Mouse (Mus musculus) left cerebral cortex, adult 18-20 months (tissue): ENCODE results near the gene Npepps. TPM values are rescaled to one million over a fixed set of nuclear protein-coding genes. Genes with fewer than 3 reads are reported as not detected.
"Not testable (repeated sequence)": the region's sequence is repeated elsewhere in the genome, so short reads cannot be mapped to it uniquely, and the experiment has no call there.

Experiments
- DNase-seq, 2 experiments: peaks; one replicate each; pipeline ENCODE4 v3.0.0; 2021 to 2022; ENCODE audit warnings: low spot score in 2 of 2, mixed read lengths in 1 of 2
- total RNA-seq, 2 experiments: library from RNA; stranded (reverse); gene quantifications; 2 replicates each; pipeline ENCODE4 v1.2.3; 2021

The Npepps gene
- total RNA-seq, 2 experiments from 2014 or later = 136 to 140 TPM

GRCm38 (mm10) chr11:97299939-97300338 lies 19.5 kb upstream of the Npepps start:
- DNase-seq = no peak

DNA sequence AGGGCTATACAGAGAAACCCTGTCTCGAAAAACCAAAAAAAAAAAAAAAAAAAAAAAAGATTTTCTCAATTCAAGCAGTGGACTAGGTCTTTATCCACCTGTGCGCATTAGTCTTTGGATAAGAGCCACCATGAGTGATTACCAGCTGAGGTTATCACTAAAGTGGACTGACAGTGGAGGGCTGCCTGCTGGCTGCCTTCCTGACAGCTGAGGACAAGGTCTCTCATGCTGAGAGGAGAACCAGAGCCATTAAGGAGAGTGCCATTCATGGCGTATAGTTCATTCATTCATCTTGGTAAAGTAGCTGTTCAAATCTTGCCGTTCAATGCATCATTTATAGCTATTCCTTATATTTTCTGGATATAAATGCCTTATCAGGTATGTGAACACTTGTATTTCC lies 16.1 kb upstream of the Npepps start:
- no peak for DNase-seq

DNA sequence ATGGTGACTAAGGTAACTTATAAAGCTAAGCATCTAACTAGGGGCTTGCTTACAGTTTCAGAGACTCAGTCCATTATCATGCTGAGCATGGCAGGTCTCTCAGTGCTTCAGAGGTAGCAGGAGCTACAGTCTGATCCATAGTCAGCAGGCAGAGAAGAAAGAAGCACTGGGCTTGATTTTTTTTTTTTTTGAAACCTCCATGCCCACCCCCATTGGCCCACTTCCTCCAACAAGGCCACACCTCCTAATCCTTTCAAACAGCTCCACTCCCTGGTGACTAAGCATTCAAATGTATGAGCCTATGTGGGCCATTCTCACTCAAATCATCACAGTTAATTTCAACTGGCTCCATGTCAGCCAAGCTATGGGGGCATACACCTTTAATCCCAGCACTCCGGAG lies 12.3 kb upstream of the Npepps start:
- no peak for DNase-seq

DNA sequence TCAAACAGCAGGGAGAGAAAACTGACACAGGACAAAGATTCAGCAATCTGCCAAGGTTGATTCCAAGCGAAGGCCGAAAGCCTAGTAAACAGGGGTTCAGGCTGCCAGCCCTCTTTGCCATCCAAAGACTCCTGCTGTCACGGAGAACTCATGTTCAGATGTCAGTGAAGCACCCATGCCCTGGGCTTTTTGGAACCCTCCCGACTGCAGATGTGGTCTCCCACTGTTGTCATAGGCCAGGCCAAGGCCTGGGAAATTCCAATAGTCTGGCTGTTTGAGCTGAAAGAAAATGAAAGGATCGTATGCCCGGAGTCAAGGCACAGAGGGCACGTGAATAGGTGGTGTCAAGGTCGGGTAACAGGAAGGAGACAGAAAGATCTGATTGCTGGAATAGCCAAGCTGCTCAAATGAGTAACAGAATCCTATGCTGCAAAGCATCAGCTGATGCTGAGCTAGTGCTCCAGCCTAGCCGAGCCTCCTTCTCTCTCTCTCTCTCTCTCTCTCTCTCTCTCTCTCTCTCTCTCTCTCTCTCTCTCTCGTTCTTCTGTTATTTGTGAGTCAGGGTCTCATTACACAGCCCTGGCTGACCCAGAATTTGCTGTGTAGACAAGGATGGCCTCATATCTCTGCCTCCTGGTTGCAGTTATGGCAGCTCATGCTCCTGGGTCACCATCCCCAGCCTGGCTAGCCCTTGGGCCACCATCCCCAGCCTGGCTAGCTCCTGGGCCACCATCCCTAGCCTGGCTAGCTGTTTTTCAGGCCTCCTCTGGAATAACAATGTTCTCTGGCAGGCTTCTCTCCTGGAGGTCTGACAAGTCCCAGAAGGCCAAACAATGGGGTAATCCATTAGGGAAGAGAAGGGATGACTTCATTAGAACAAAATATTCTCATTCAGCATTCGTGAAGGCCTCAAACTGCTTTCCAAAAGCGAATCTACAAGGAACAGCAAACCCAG lies 9.1 kb upstream of the Npepps start:
- no peak for DNase-seq

- no peak for DNase-seq
These were observed 7.2 kb upstream of the Npepps start for GRCm38 (mm10) chr11:97287643-97288042.

DNA sequence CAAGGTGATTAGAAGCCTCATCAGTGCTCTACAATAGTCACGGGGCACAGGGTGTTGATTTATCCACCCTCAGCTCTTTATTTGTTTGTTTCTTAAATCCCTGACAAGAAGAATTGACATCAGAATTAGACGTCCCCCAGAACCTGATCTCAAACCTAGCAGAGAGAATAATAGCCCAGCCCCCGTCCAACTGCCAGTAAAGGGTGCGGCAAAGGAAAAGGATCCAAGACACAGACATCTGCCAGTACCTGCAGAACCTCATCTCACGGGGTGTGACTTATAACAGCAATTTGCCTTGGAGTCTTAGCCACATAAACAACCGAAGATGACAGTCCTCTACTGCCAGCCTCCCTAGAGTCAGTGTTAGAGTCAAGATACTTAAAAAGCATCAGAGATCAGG lies 6.5 kb upstream of the Npepps start:
- no peak for DNase-seq

GRCm38 (mm10) chr11:97285852-97286775 lies 5.7 kb upstream of the Npepps start:
- no peak for DNase-seq

GRCm38 (mm10) chr11:97284854-97285253 lies 4.4 kb upstream of the Npepps start:
- DNase-seq = no peak

GRCm38 (mm10) chr11:97282179-97282578 lies 1.7 kb upstream of the Npepps start:
- no peak for DNase-seq

DNA sequence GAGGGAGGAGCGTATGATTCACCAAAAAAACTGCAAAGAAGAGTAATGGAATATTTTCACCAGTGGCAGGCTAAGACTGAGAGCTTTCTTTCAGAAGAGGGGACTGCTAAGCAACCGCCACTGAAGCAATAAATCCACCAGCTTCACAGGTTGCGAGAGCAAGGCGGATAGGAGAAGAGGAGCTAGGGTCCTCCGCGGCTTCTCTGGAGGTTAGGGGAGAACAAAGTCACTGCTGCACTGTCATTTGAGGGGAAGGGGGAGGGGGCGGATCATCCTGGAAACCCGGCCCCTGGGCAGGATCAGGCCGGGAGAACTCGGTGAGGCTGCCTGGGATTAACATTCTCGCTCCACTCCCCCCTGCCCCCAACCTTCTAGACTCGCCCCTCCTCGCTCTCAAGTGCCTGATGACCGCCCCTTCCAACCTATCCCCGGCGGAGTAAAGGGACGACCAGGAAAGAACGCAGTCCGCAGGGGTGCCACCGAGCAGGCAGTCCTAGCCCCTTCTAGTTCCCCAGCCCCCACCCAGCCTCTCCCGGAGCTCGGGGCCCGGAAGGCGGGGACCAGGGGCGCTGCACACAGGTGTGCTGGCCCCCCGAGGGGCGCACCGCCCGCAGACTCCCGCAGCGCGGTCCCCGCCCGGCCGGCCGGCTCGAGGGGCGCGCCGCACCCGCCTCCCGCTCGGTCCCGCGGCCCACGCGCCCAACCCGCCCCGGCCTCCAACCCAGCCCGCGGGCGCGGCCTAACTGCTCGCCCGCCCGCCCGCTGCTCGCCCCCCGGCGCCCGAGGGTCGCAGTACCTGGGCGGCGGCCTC lies 828 bp downstream of the Npepps start:
- peak; percentile 38 to 56 for DNase-seq

DNA sequence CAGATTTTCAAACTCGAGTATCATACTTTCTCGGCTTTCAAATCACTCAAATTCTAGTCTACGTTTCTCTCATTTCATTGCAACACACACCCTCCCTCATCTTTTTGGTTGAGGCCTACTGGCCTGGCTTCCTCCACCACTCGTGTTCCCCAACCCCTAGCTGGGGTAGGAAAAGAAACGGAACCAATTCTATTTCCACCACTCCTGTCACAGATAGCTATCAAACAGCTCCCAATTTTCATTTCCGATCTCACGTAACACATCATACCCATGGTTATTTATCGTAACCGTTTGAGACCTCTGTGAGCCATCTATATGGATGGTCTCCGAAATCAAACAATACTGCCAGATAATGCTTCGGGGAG lies 1.4 kb downstream of the Npepps start:
- no peak for DNase-seq

GRCm38 (mm10) chr11:97278456-97278855 lies 2.0 kb downstream of the Npepps start:
- no peak for DNase-seq

GRCm38 (mm10) chr11:97277166-97277565 lies 3.3 kb downstream of the Npepps start:
- no peak for DNase-seq

- DNase-seq = no peak
These were observed 4.4 kb downstream of the Npepps start for GRCm38 (mm10) chr11:97276019-97276418.

DNA sequence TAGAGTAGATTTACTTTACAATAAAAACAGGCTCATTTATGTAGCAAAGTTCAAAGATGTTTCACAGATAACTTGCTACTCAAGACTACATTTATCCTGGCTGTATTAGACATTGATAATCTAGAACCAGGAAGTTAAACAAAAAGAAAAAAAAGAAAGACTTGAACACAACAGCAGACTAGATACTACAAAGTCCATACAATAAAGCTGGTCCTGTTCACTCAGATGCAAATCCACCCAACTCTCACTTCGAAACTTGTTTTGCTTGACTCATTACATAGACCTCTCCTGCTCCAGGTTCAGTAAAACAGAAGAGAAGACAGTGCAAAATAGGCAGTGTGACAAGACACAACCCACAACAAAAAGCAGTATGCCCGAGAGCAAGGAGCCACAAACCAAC lies 5.1 kb downstream of the Npepps start:
- DNase-seq = no peak

DNA sequence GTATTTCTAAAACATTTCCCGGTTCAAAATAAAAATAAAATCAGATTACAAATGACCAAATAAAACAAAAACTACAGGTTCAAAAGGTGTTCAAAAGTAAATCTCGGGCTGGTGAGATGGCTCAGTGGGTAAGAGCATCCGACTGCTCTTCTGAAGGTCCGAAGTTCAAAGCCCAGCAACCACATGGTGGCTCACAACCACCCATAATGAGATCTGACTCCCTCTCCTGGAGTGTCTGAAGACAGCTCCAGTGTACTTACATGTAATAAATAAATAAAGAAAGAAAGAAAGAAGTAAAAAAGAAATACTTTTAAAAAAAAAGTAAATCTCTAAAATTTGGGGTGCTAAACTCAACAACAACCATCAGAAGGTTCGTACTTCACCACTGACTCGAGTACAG lies 5.5 kb downstream of the Npepps start:
- not testable (repeated sequence) for DNase-seq

GRCm38 (mm10) chr11:97273613-97274012 lies 6.8 kb downstream of the Npepps start:
- DNase-seq = no peak

- DNase-seq = no peak
These were observed 7.6 kb downstream of the Npepps start for GRCm38 (mm10) chr11:97272835-97273234.

DNA sequence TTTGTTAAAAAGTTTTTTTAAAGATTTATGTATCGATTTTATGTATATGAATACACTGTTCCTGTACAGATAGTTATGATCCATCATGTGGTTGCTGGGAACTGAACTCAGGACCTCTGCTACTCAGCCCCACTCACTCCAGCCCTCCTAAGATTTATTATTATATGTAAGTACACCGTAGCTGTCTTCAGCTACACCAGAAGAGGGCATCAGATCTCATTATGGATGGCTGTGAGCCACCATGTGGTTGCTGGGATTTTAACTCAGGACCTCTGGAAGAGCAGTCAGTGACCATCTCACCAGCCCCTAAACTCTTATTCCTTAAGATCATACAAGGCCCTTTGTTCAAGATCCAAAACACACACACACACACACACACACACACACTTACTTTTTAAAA lies 10.4 kb downstream of the Npepps start:
- DNase-seq = not testable (repeated sequence)

- DNase-seq = not testable (repeated sequence)
These were observed 13.9 kb downstream of the Npepps start for GRCm38 (mm10) chr11:97266544-97266943.

DNA sequence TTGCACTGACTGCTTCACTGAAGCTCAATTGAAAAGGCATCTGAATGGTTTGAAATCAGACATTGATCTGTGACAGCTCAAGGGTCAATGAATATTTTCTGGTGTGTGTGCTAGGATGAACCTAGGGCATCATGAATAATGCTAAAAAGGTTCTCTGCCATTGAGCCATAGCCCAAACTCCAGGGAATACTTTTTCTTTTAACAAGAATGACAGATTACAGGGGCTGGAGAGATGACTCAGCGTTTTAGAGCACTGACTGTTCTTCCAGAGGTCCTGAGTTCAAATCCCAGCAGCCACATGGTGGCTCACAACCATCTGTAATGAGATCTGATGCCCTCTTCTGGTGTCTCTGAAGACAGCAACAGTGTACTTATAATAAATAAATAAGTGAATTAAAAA lies 30.8 kb downstream of the Npepps start:
- not testable (repeated sequence) for DNase-seq
